Mouse (Mus musculus) midbrain, postnatal 0 days (tissue): ENCODE data around the gene Mocs1. TPM values are rescaled to one million over a fixed set of nuclear protein-coding genes. Genes with fewer than 3 reads are reported as not detected.

Experiments
- ATAC-seq: fragments of 200-750 bp; cut with Nextera tagmentation; 2 replicates; pipeline ENCODE4 v1.8.0; 2017; ENCODE audit warnings: moderate number of reproducible peaks, mild to moderate bottlenecking, moderate TSS enrichment, moderate library complexity; ENCODE audit not compliant: low FRiP score
- DNase-seq: peaks from one replicate; pipeline ENCODE4 v3.0.0-alpha.2; 2015; ENCODE audit warnings: low spot score
- H3K27ac ChIP-seq: fragments of 300-500 bp; sonication (generic); 2 replicates; pipeline ENCODE4 v1.5.1; 2014; ENCODE audit warnings: low read depth, mild to moderate bottlenecking, low read length, mixed read lengths
- H3K27me3 ChIP-seq: fragments of 300-500 bp; sonication (generic); 2 replicates; pipeline ENCODE4 v1.6.1; 2014; ENCODE audit warnings: low read length, control low read depth, mixed read lengths; ENCODE audit not compliant: insufficient read depth
- H3K36me3 ChIP-seq: fragments of 300-500 bp; sonication (generic); 2 replicates; pipeline ENCODE4 v1.6.1; 2014; ENCODE audit warnings: low read length, control low read depth, mixed read lengths; ENCODE audit not compliant: insufficient read depth
- H3K4me1 ChIP-seq: fragments of 300-500 bp; sonication (generic); 2 replicates; pipeline ENCODE4 v1.6.1; 2014; ENCODE audit warnings: mild to moderate bottlenecking, control low read depth, antibody characterized with exemption, low read length, mixed read lengths; ENCODE audit not compliant: insufficient read depth
- H3K4me2 ChIP-seq: fragments of 300-500 bp; sonication (generic); 2 replicates; pipeline ENCODE4 v1.6.1; 2014; ENCODE audit warnings: low read depth, mild to moderate bottlenecking, low read length, mixed read lengths; ENCODE audit not compliant: poor library complexity, severe bottlenecking
- H3K4me3 ChIP-seq: fragments of 300-500 bp; sonication (generic); 2 replicates; pipeline ENCODE4 v1.5.1; 2014; ENCODE audit warnings: low read depth, mild to moderate bottlenecking, low read length, moderate library complexity
- H3K9ac ChIP-seq: fragments of 300-500 bp; sonication (generic); replicated peaks from 2 replicates; pipeline ENCODE4 v1.6.1; 2014; ENCODE audit warnings: mild to moderate bottlenecking, low read length, moderate library complexity, mixed read lengths; ENCODE audit not compliant: poor library complexity, severe bottlenecking
- H3K9me3 ChIP-seq: fragments of 300-500 bp; sonication (generic); 2 replicates; pipeline ENCODE4 v1.6.1; 2016; ENCODE audit warnings: low read length, control low read depth
- CTCF ChIP-seq: IDR thresholded peaks from 2 replicates; pipeline ENCODE4 v1.5.1; 2016; ENCODE audit warnings: antibody characterized with exemption, mild to moderate bottlenecking
- WGBS: fragments of 180-500 bp; shearing (Covaris S2); extraction: QIAGEN DNeasy Blood & Tissue Kit; methylation state at CpG from one replicate; pipeline ENCODE4 v1.1.7; 2014; 5-methylcytosine and 5-hydroxymethylcytosine counted together
- polyA plus RNA-seq: library from polyadenylated mRNA; unstranded; fragments of >200 nt; fragmentation: Nextera tagmentation; extraction: Ambion mirVana; gene quantifications from 2 replicates; pipeline ENCODE4 v1.2.1, GENCODE M21; 2015
- total RNA-seq: library from RNA; depleted of rRNA; stranded (reverse); fragments of >200 nt; gene quantifications from 2 replicates; pipeline ENCODE4 v1.2.3, GENCODE M21; 2014; rRNA removed

Mocs1 gene
- total RNA-seq (8.6 and 10.7 TPM in 2 replicates), polyA plus RNA-seq (4.9 and 5.2 TPM in 2 replicates)

- Histone ChIP-seq H3K27me3 (no peaks in the 10 kb centered on the region), H3K9ac (peak within 1 kb of the TSS; percentile 78), H3K4me3 (peak within 1 kb of the TSS; percentile 72), H3K36me3 (no peaks in the 10 kb centered on the region), H3K27ac (peak within 1 kb of the TSS; percentile 48; the same call in 1 of the 2 replicates), H3K9me3 (no peaks in the 10 kb centered on the region), H3K4me1 (peaks cover 6% of the 10 kb centered on the region; the same call in 1 of the 2 replicates), H3K4me2 (peak within 1 kb of the TSS; percentile 95)
- DNase-seq: peak; percentile 95
- peak; percentile 97 for ATAC-seq
- under 1% methylated on average over 24 of the region's 28 CpGs for WGBS
- TF ChIP-seq CTCF: no peak
Observed at GRCm38 (mm10) chr17:49428239-49428688, at the start of gene Mocs1. TSS of gene Mocs1 (plus strand) at chr17:49428362.

GRCm38 (mm10) chr17:49379645-49380044, 48.5 kb upstream of the Mocs1 start:
- 75% methylated on average over 4 of the region's 4 CpGs for WGBS
- no peak overlapping the region for H3K27ac ChIP-seq
- H3K9me3 ChIP-seq: no peaks in the 10 kb centered on the region
- H3K4me2 ChIP-seq: no peak overlapping the region
- H3K36me3 ChIP-seq: no peaks in the 10 kb centered on the region
- H3K9ac ChIP-seq: no peak overlapping the region
- no peak overlapping the region for H3K4me3 ChIP-seq
- no peaks in the 10 kb centered on the region for H3K4me1 ChIP-seq
- DNase-seq: peak; percentile 54
- no peaks in the 10 kb centered on the region for H3K27me3 ChIP-seq
- no peak for ATAC-seq
- no peak for TF ChIP-seq CTCF

GRCm38 (mm10) chr17:49384217-49384943, 43.8 kb upstream of the Mocs1 start:
- Histone ChIP-seq H3K4me2 (no peak overlapping the region), H3K4me3 (no peak overlapping the region), H3K27ac (no peak overlapping the region), H3K9me3 (no peaks in the 10 kb centered on the region), H3K27me3 (no peaks in the 10 kb centered on the region), H3K36me3 (no peaks in the 10 kb centered on the region), H3K4me1 (no peaks in the 10 kb centered on the region), H3K9ac (0 out of 2 replicates have a peak overlapping the region, but pooled peaks have one; percentile 8)
- ATAC-seq (0 out of 2 replicates have a peak, but pooled peaks have one; percentile 16), DNase-seq (peak; percentile 66)
- no peak for TF ChIP-seq CTCF
- 55% methylated on average over 6 of the region's 6 CpGs for WGBS

- no peaks in the 10 kb centered on the region for H3K36me3 ChIP-seq
- WGBS: 97% methylated on average over 2 of the region's 2 CpGs
Observed at GRCm38 (mm10) chr17:49387741-49388140, 40.4 kb upstream of the Mocs1 start.

GRCm38 (mm10) chr17:49392751-49393150, 35.4 kb upstream of the Mocs1 start:
- Histone ChIP-seq H3K9me3 (no peaks in the 10 kb centered on the region), H3K36me3 (no peaks in the 10 kb centered on the region), H3K4me3 (no peak overlapping the region), H3K4me1 (no peaks in the 10 kb centered on the region), H3K27me3 (no peaks in the 10 kb centered on the region), H3K9ac (no peak overlapping the region), H3K27ac (no peak overlapping the region), H3K4me2 (no peak overlapping the region)
- WGBS: 10% methylated on average over 1 of the region's 1 CpGs
- ATAC-seq: no peak
- TF ChIP-seq CTCF: no peak
- DNase-seq: no peak

More at GRCm38 (mm10) chr17:49387741-49388140, 40.4 kb upstream of the Mocs1 start:
- no peak for DNase-seq
- Histone ChIP-seq H3K4me2 (no peak overlapping the region), H3K9me3 (no peaks in the 10 kb centered on the region), H3K4me3 (no peak overlapping the region), H3K27ac (no peak overlapping the region), H3K4me1 (no peaks in the 10 kb centered on the region), H3K9ac (no peak overlapping the region), H3K27me3 (no peaks in the 10 kb centered on the region)
- TF ChIP-seq CTCF: 0 out of 2 replicates have a peak, but pooled peaks have one; percentile 19
- ATAC-seq: no peak

GRCm38 (mm10) chr17:49394836-49395235, 33.3 kb upstream of the Mocs1 start:
- ATAC-seq: no peak

More at GRCm38 (mm10) chr17:49394836-49395235, 33.3 kb upstream of the Mocs1 start:
- no peak for DNase-seq
- H3K4me1 ChIP-seq: no peaks in the 10 kb centered on the region
- no peaks in the 10 kb centered on the region for H3K36me3 ChIP-seq
- no peak overlapping the region for H3K4me3 ChIP-seq
- peak; percentile 60 for TF ChIP-seq CTCF
- H3K27ac ChIP-seq: no peak overlapping the region
- H3K9me3 ChIP-seq: no peaks in the 10 kb centered on the region
- H3K4me2 ChIP-seq: no peak overlapping the region
- no peak overlapping the region for H3K9ac ChIP-seq
- no peaks in the 10 kb centered on the region for H3K27me3 ChIP-seq
- 86% methylated on average over 1 of the region's 1 CpGs for WGBS
